Mouse (Mus musculus): ENCODE data around the gene Ccz1. TPM values are rescaled to one million over a fixed set of nuclear protein-coding genes. Genes with fewer than 3 reads are reported as not detected.

Ccz1 gene
- polyA plus RNA-seq, 1 experiment from 2014 or later: 98.1 TPM

- TF ChIP-seq EP300 (IDR thresholded peaks at IDR 0.05) (no peak), CTCF (IDR thresholded peaks at IDR 0.05) (no peak)
- Histone ChIP-seq H3K9ac (replicated peaks; ENCODE audit: low read depth) (no peak overlapping the region), H3K4me1 (ENCODE audit: insufficient read depth, low read depth, low read length) (no peaks in the 10 kb centered on the region), H3K27me3 (replicated peaks; ENCODE audit: insufficient read depth, low read length) (no peaks in the 10 kb centered on the region), H3K9me3 (ENCODE audit: low read length) (no peaks in the 10 kb centered on the region), H3K4me2 (replicated peaks; ENCODE audit: low read depth, low read length) (no peak overlapping the region), H3K36me3 (ENCODE audit: insufficient read depth, low read length) (no peaks in the 10 kb centered on the region), H3K27ac (ENCODE audit: low read length) (no peak overlapping the region), H3K4me3 (ENCODE audit: low read depth, low read length) (no peak overlapping the region)
- ATAC-seq: no peak
- no peak for DNase-seq (ENCODE audit: low spot score)
- WGBS: 68% methylated on average over 12 of the region's 12 CpGs
Observed at GRCm38 (mm10) chr5:143965586-143966345, 48.9 kb downstream of the Ccz1 start.

DNA sequence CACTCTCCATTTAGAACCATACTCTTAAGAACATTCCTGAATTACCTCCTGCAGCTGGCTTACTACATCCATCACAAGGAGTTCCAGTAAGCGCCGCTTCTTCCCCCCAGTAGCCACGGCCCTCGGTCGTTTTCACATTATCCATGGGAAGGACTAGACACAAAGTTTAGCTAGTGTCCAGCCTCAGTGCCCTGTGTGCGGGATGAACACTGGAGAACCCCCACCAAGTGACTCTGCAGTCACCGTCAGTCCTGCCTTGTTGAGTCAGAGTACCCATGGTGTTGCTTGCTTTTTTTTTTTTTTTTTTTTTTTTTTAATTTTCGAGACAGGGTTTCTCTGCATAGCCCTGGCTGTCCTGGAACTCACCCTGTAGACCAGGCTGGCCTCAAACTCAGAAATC is 53.5 kb downstream of the Ccz1 start:
- H3K36me3 ChIP-seq (ENCODE audit: insufficient read depth, low read length): no peaks in the 10 kb centered on the region
- no peak for DNase-seq (ENCODE audit: low spot score)
- no peak overlapping the region for H3K9ac ChIP-seq (replicated peaks; ENCODE audit: low read depth)
- 83% methylated on average over 8 of the region's 8 CpGs for WGBS
- H3K27me3 ChIP-seq (replicated peaks; ENCODE audit: insufficient read depth, low read length): no peaks in the 10 kb centered on the region
- H3K4me1 ChIP-seq (ENCODE audit: insufficient read depth, low read depth, low read length): no peaks in the 10 kb centered on the region
- H3K27ac ChIP-seq (ENCODE audit: low read length): no peak overlapping the region
- H3K4me2 ChIP-seq (replicated peaks; ENCODE audit: low read depth, low read length): no peak overlapping the region
- no peak for TF ChIP-seq EP300 (IDR thresholded peaks at IDR 0.05)
- TF ChIP-seq CTCF (IDR thresholded peaks at IDR 0.05): no peak
- no peak overlapping the region for H3K4me3 ChIP-seq (ENCODE audit: low read depth, low read length)
- no peak for ATAC-seq
- no peaks in the 10 kb centered on the region for H3K9me3 ChIP-seq (ENCODE audit: low read length)

- ATAC-seq (no peak), DNase-seq (ENCODE audit: low spot score) (no peak)
- no peak overlapping the region for H3K27ac ChIP-seq (ENCODE audit: low read length)
- H3K4me2 ChIP-seq (replicated peaks; ENCODE audit: low read depth, low read length): no peak overlapping the region
- no peaks in the 10 kb centered on the region for H3K4me1 ChIP-seq (ENCODE audit: insufficient read depth, low read depth, low read length)
- H3K27me3 ChIP-seq (replicated peaks; ENCODE audit: insufficient read depth, low read length): no peaks in the 10 kb centered on the region
- H3K4me3 ChIP-seq (ENCODE audit: low read depth, low read length): no peak overlapping the region
- no peaks in the 10 kb centered on the region for H3K36me3 ChIP-seq (ENCODE audit: insufficient read depth, low read length)
- 93% methylated on average over 11 of the region's 11 CpGs for WGBS
- no peaks in the 10 kb centered on the region for H3K9me3 ChIP-seq (ENCODE audit: low read length)
- no peak overlapping the region for H3K9ac ChIP-seq (replicated peaks; ENCODE audit: low read depth)
- TF ChIP-seq CTCF (IDR thresholded peaks at IDR 0.05) (no peak), EP300 (IDR thresholded peaks at IDR 0.05) (no peak)
Observed at GRCm38 (mm10) chr5:143959551-143959950, 55.1 kb downstream of the Ccz1 start.

DNA sequence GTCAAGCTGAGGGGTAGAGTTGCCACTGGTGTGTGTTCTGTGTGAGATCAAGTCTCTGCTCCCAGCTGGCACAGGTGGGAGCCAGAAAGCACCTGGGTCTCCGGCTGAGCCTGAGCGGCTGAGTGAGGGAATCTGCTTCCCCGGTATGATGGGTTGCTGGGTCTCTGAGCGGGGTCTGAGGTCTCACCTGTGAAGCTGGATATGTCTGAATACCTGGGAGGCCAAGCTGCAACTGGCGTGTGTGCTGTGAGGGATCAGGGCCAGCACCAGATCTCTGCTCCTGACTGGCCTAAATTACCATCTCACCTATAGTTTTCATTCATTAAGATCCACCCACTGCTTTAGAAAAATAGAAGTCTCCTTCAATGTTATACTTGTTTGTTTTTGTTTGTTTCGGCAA is 57.6 kb downstream of the Ccz1 start:
- TF ChIP-seq EP300 (IDR thresholded peaks at IDR 0.05) (no peak), CTCF (IDR thresholded peaks at IDR 0.05) (no peak)
- Histone ChIP-seq H3K27me3 (replicated peaks; ENCODE audit: insufficient read depth, low read length) (no peaks in the 10 kb centered on the region), H3K9me3 (ENCODE audit: low read length) (no peaks in the 10 kb centered on the region), H3K36me3 (ENCODE audit: insufficient read depth, low read length) (no peaks in the 10 kb centered on the region), H3K4me2 (replicated peaks; ENCODE audit: low read depth, low read length) (no peak overlapping the region), H3K4me1 (ENCODE audit: insufficient read depth, low read depth, low read length) (no peaks in the 10 kb centered on the region), H3K4me3 (ENCODE audit: low read depth, low read length) (no peak overlapping the region), H3K9ac (replicated peaks; ENCODE audit: low read depth) (no peak overlapping the region), H3K27ac (ENCODE audit: low read length) (no peak overlapping the region)
- ATAC-seq: no peak
- DNase-seq (ENCODE audit: low spot score): no peak
- WGBS: 91% methylated on average over 6 of the region's 6 CpGs

DNA sequence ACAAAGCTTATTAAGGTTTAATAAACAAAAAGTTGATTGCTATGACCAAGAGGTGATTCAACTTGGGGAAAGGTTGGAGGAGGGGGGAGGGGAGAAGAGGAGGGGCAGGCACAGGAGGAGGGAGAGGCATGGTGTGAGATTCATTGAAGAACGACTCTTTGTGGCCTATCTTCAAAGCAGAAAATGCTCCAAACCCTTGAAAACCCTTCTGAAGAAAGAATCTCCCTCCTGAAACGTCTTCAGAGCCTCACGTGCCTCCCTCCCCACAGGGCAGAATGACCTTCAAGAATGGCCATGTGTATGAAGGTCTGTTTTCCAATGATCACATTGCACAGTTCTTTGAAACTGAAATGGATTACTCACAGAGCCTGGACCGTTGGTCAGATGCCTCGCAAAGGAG is 64.7 kb downstream of the Ccz1 start:
- Histone ChIP-seq H3K27me3 (replicated peaks; ENCODE audit: insufficient read depth, low read length) (no peaks in the 10 kb centered on the region), H3K4me1 (ENCODE audit: insufficient read depth, low read depth, low read length) (no peaks in the 10 kb centered on the region), H3K9me3 (ENCODE audit: low read length) (no peaks in the 10 kb centered on the region), H3K9ac (replicated peaks; ENCODE audit: low read depth) (no peak overlapping the region), H3K4me2 (replicated peaks; ENCODE audit: low read depth, low read length) (no peak overlapping the region), H3K4me3 (ENCODE audit: low read depth, low read length) (no peak overlapping the region), H3K36me3 (ENCODE audit: insufficient read depth, low read length) (no peaks in the 10 kb centered on the region), H3K27ac (ENCODE audit: low read length) (no peak overlapping the region)
- 41% methylated on average over 5 of the region's 5 CpGs for WGBS
- DNase-seq (ENCODE audit: low spot score): no peak
- TF ChIP-seq EP300 (IDR thresholded peaks at IDR 0.05): no peak
- no peak for TF ChIP-seq CTCF (IDR thresholded peaks at IDR 0.05)
- ATAC-seq: no peak

DNA sequence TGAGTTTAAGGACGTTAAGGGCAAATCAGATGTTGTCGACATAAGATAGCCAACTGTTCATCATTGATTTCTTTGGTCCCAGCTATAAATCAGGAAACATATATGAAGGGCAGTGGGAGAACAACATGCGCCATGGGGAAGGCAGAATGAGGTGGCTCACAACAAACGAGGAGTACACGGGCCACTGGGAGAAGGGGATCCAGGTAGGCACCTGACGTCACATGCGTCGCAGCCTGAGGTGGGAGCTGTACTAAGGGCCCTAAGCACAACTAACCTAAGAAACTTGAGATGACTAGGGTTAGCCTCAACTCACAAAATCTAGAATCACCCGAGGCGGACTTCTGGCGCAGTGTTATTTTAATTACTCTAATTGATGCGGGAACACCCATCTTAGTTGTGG is 66.3 kb downstream of the Ccz1 start:
- Histone ChIP-seq H3K9ac (replicated peaks; ENCODE audit: low read depth) (no peak overlapping the region), H3K9me3 (ENCODE audit: low read length) (no peaks in the 10 kb centered on the region), H3K4me2 (replicated peaks; ENCODE audit: low read depth, low read length) (no peak overlapping the region), H3K4me1 (ENCODE audit: insufficient read depth, low read depth, low read length) (no peaks in the 10 kb centered on the region), H3K27me3 (replicated peaks; ENCODE audit: insufficient read depth, low read length) (no peaks in the 10 kb centered on the region), H3K36me3 (ENCODE audit: insufficient read depth, low read length) (no peaks in the 10 kb centered on the region), H3K27ac (ENCODE audit: low read length) (no peak overlapping the region), H3K4me3 (ENCODE audit: low read depth, low read length) (no peak overlapping the region)
- DNase-seq (ENCODE audit: low spot score): no peak
- TF ChIP-seq EP300 (IDR thresholded peaks at IDR 0.05) (no peak), CTCF (IDR thresholded peaks at IDR 0.05) (no peak)
- ATAC-seq: no peak
- WGBS: 81% methylated on average over 12 of the region's 12 CpGs

All from lung, postnatal 0 days (tissue).